Mouse (Mus musculus): ENCODE measurements around the gene Hivep2. TPM values are rescaled to one million over a fixed set of nuclear protein-coding genes. Genes with fewer than 3 reads are reported as not detected.

Gene Hivep2
- polyA plus RNA-seq, 1 experiment from 2014 or later: 6.0 TPM

DNA sequence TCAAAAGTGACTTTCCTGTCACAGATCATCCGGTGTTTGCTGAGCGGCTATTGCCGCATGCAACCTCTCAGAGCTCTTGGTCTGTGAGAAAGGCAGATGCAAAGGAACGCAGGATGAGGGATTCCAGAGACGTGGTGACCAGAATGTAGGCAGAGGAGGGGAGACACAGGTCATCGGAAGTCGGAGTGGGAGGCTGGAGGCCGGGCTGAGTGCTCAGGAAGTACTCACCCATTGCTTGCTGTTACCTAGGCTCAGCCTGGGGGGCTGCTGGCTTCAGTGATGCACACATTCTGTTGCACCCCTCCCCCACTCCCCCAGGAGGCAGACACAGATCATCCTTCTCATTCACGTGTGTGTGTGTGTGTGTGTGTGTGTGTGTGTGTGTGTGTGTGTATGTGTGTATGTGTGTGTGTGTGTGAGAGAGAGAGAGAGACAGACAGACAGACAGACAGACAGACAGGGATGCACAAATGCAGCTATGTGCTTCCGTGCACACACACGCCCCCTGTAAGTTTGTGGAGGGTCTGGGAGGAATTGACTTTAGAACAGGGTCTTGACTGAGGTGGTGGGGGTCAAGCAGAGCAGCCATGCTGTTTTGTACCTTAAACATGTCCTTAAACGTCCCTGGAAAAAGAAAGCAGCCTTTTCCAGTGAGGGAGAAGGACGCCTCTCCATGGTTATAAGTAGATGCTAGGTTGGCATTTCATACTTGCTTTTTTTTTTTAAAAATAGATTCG is 78.3 kb downstream of the Hivep2 start:
- Histone ChIP-seq H3K27ac (no peak overlapping the region), H3K9ac (no peak overlapping the region), H3K4me1 (no peaks in the 10 kb centered on the region; the same call in 1 of the 2 replicates), H3K27me3 (replicated peaks) (no peaks in the 10 kb centered on the region), H3K36me3 (no peaks in the 10 kb centered on the region), H3K4me2 (no peak overlapping the region), H3K4me3 (replicated peaks) (no peak overlapping the region), H3K9me3 (no peaks in the 10 kb centered on the region)
- WGBS: 54% methylated on average over 14 of the region's 14 CpGs
- ATAC-seq (ENCODE audit: insufficient read depth, low FRiP score, low read depth): no peak

DNA sequence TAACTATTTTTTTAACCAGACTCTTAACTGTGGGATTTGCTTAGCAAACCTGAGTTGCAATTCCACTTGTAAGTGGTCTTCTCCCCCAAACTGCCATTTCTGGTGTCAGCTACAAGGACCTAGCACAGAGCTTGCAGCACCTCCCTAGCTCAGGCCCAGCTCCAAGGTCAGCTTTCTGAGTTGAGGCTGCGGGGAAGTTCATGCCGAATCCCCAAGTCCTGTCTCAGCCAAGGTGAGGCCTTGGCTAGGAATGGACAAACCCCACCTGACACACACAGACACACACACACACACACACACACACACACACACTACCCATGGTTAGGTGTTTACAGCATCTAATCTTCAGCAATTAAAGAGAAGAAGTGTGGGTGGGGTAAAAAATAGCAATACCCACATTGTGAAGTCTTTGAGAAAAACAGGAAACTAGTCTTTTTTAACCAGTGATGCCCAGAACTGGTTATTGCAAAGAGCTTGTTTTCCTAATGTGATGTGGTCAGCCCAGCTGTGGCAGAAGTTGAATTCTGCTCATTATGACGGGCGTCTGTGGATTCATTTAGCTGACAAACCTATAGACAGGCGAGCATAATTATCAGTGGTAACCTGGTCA is 79.0 kb downstream of the Hivep2 start:
- no peaks in the 10 kb centered on the region; the same call in 1 of the 2 replicates for H3K4me1 ChIP-seq
- no peak overlapping the region for H3K4me2 ChIP-seq
- no peaks in the 10 kb centered on the region for H3K36me3 ChIP-seq
- no peaks in the 10 kb centered on the region for H3K9me3 ChIP-seq
- no peak overlapping the region for H3K27ac ChIP-seq
- no peak overlapping the region for H3K4me3 ChIP-seq (replicated peaks)
- H3K27me3 ChIP-seq (replicated peaks): no peaks in the 10 kb centered on the region
- H3K9ac ChIP-seq: no peak overlapping the region
- 76% methylated on average over 5 of the region's 5 CpGs for WGBS
- ATAC-seq (ENCODE audit: insufficient read depth, low FRiP score, low read depth): no peak

- Histone ChIP-seq H3K4me3 (replicated peaks) (no peak overlapping the region), H3K9ac (no peak overlapping the region), H3K36me3 (no peaks in the 10 kb centered on the region), H3K27ac (no peak overlapping the region), H3K4me2 (no peak overlapping the region), H3K27me3 (replicated peaks) (no peaks in the 10 kb centered on the region), H3K9me3 (no peaks in the 10 kb centered on the region), H3K4me1 (no peaks in the 10 kb centered on the region; the same call in 1 of the 2 replicates)
- WGBS: 52% methylated on average over 4 of the region's 4 CpGs
- no peak for ATAC-seq (ENCODE audit: insufficient read depth, low FRiP score, low read depth)
Observed at GRCm38 (mm10) chr10:14045745-14046144, 79.9 kb downstream of the Hivep2 start.

- ATAC-seq (ENCODE audit: insufficient read depth, low FRiP score, low read depth): no peak
- Histone ChIP-seq H3K4me2 (no peak overlapping the region), H3K36me3 (no peaks in the 10 kb centered on the region), H3K27me3 (replicated peaks) (no peaks in the 10 kb centered on the region), H3K9ac (no peak overlapping the region), H3K9me3 (no peaks in the 10 kb centered on the region), H3K4me1 (no peaks in the 10 kb centered on the region; the same call in 1 of the 2 replicates), H3K4me3 (replicated peaks) (no peak overlapping the region), H3K27ac (no peak overlapping the region)
- WGBS: 26% methylated on average over 4 of the region's 4 CpGs
Observed at GRCm38 (mm10) chr10:14046171-14046651, 80.3 kb downstream of the Hivep2 start.

- ATAC-seq (ENCODE audit: insufficient read depth, low FRiP score, low read depth): no peak
- Histone ChIP-seq H3K36me3 (no peaks in the 10 kb centered on the region), H3K27me3 (replicated peaks) (no peaks in the 10 kb centered on the region), H3K9me3 (no peaks in the 10 kb centered on the region), H3K4me3 (replicated peaks) (no peak overlapping the region), H3K4me2 (no peak overlapping the region), H3K27ac (no peak overlapping the region), H3K4me1 (no peaks in the 10 kb centered on the region; the same call in 1 of the 2 replicates), H3K9ac (no peak overlapping the region)
- WGBS: 65% methylated on average over 2 of the region's 2 CpGs
Observed at GRCm38 (mm10) chr10:14046935-14047334, 81.1 kb downstream of the Hivep2 start.

DNA sequence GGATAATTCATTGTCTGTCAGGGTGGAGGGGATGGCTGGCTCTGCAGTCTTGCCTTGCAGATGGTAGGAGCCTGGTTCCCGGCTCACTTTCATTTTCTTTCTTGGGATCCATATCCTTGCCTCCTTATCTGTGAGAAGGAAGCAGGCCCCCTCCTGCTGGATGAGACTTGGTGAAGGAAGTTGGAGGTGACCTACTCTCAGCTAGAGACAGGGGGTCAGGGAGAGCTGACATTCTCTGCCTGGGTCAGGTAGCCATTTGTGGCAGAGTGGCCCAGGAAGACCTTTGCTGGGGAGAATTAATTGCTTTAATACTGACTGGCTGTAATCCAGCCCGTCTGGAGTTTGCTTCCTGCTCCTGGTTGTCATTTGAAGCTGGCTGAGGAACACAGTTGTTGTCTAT is 81.8 kb downstream of the Hivep2 start:
- Histone ChIP-seq H3K4me1 (no peaks in the 10 kb centered on the region; the same call in 1 of the 2 replicates), H3K4me3 (replicated peaks) (no peak overlapping the region), H3K27me3 (replicated peaks) (no peaks in the 10 kb centered on the region), H3K4me2 (no peak overlapping the region), H3K27ac (no peak overlapping the region), H3K9ac (no peak overlapping the region), H3K9me3 (no peaks in the 10 kb centered on the region), H3K36me3 (no peaks in the 10 kb centered on the region)
- ATAC-seq (ENCODE audit: insufficient read depth, low FRiP score, low read depth): no peak
- WGBS: 40% methylated on average over 2 of the region's 2 CpGs

DNA sequence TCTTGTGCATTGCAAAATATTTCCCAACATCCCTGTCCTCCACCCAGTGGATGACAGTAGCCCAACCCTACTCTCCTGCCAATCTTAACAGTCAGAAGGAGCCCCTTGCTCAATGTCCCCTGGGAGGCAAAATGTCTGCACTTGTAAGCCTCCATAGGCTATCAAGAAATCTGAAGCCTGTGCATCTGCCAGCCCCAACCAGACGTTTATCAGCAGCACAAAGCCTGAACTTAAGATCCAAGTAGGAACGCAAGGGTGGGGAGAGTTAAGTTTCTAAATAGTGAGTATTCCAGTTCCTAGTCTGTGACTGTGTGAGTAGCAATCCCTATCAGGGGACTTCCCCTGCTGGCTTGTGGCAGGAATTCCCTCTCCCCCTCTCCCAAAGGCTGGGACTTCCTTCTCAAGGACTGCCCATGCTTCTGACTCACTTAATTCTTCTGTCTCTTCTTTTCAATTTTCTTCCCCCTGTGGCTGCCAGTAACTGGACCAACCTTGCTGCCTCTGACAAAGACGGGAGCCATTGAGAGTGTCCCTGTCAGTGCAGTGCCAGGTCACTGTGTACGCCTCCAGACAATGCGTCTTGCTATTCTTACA is 82.5 kb downstream of the Hivep2 start:
- Histone ChIP-seq H3K4me3 (replicated peaks) (no peak overlapping the region), H3K27me3 (replicated peaks) (no peaks in the 10 kb centered on the region), H3K9ac (no peak overlapping the region), H3K4me2 (no peak overlapping the region), H3K4me1 (no peaks in the 10 kb centered on the region; the same call in 1 of the 2 replicates), H3K36me3 (no peaks in the 10 kb centered on the region), H3K27ac (no peak overlapping the region), H3K9me3 (no peaks in the 10 kb centered on the region)
- WGBS: 41% methylated on average over 5 of the region's 5 CpGs
- no peak for ATAC-seq (ENCODE audit: insufficient read depth, low FRiP score, low read depth)

DNA sequence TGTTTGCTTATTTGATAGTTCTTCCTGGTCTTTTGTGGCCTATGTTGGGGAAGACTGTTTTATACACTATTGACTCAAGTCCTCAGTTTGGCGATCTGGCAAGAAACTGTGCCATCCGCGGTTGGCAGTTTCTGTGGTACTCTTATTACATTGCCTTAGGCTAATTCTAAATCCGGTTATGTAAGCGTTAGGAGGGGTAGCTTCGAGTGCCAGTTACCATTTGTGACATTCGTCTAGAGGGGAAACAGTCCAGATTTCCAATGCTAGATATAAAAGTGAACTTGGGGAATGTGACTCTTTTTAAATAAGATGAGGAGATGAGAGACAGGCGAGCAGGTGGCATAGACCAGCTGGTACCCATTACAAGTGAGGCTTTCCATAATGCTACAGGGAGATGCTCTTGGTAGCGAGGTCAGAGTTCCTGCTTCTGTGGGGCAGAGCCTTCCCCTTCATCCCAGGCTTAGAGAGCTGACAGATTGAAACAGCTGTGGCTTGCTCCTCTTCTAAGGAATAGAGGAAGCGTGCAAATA is 83.1 kb downstream of the Hivep2 start:
- H3K9ac ChIP-seq: no peak overlapping the region
- ATAC-seq (ENCODE audit: insufficient read depth, low FRiP score, low read depth): no peak
- no peak overlapping the region for H3K27ac ChIP-seq

DNA sequence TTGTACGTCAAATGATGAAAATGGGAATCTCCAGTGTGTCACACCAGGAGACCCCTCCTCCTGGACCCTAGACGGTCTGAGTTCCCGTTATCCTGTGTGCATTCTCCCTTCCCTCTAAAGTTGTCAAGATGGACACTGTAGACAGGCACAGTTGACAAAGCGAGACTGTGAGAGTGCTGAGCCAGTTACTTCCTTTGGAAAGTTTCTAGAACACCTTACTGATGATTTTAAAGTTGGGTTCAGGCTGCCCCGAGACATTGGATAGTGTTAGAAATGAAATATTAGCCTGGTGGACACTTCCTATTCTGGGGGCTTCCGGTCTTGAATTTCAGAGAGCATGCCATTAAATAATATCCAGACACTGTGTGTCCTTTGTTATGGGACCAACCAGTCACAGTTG is 83.8 kb downstream of the Hivep2 start:
- no peak overlapping the region for H3K4me3 ChIP-seq (replicated peaks)
- H3K9me3 ChIP-seq: no peaks in the 10 kb centered on the region
- no peak overlapping the region for H3K4me2 ChIP-seq
- no peak overlapping the region for H3K27ac ChIP-seq
- no peak overlapping the region for H3K9ac ChIP-seq
- no peaks in the 10 kb centered on the region for H3K27me3 ChIP-seq (replicated peaks)
- ATAC-seq (ENCODE audit: insufficient read depth, low FRiP score, low read depth): no peak
- H3K4me1 ChIP-seq: no peaks in the 10 kb centered on the region; the same call in 1 of the 2 replicates
- WGBS: 79% methylated on average over 6 of the region's 6 CpGs
- H3K36me3 ChIP-seq: no peaks in the 10 kb centered on the region

More for the DNA sequence above, 83.1 kb downstream of the Hivep2 start:
- no peak overlapping the region for H3K4me3 ChIP-seq (replicated peaks)
- 70% methylated on average over 10 of the region's 10 CpGs for WGBS
- no peaks in the 10 kb centered on the region for H3K9me3 ChIP-seq
- H3K27me3 ChIP-seq (replicated peaks): no peaks in the 10 kb centered on the region
- no peaks in the 10 kb centered on the region; the same call in 1 of the 2 replicates for H3K4me1 ChIP-seq
- H3K36me3 ChIP-seq: no peaks in the 10 kb centered on the region
- H3K4me2 ChIP-seq: no peak overlapping the region

- H3K36me3 ChIP-seq: no peaks in the 10 kb centered on the region
- H3K9me3 ChIP-seq: no peaks in the 10 kb centered on the region
- H3K27me3 ChIP-seq (replicated peaks): no peaks in the 10 kb centered on the region
- H3K4me1 ChIP-seq: no peaks in the 10 kb centered on the region; the same call in 1 of the 2 replicates
- no peak for ATAC-seq (ENCODE audit: insufficient read depth, low FRiP score, low read depth)
- no peak overlapping the region for H3K4me3 ChIP-seq (replicated peaks)
- H3K9ac ChIP-seq: no peak overlapping the region
- 86% methylated on average over 8 of the region's 8 CpGs for WGBS
- no peak overlapping the region for H3K4me2 ChIP-seq
- no peak overlapping the region for H3K27ac ChIP-seq
Observed at GRCm38 (mm10) chr10:14050586-14050985, 84.7 kb downstream of the Hivep2 start.

DNA sequence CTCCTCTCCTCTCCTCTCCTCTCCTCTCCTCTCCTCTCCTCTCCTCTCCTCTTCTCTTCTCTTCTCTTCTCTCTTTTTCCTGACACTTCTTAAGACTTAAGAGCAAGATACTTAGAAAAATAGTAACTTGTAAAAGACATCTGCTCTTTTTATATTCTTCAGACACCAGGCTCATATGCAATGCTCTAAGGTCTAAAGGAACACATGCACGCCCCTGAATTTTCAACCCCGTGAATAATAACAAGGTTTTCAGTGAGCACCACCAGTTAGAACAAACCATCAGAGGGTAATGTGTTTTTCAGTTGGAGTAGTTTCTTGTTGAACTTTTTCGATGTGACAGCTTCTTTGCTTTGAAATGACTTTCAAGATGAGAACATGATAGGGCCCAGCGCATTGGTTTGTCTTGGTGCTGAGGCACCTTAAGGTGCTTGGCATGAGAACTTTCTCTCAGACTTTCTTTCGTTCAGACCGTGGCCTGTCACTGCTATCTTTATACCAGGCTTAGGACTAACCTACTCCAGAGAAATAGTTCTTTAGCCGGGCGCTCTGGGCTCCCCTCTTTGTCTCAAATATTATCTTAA is 86.3 kb downstream of the Hivep2 start:
- no peaks in the 10 kb centered on the region for H3K36me3 ChIP-seq
- no peak overlapping the region for H3K4me2 ChIP-seq
- H3K4me1 ChIP-seq: peaks cover 12% of the 10 kb centered on the region
- no peak overlapping the region for H3K4me3 ChIP-seq (replicated peaks)
- no peak for ATAC-seq (ENCODE audit: insufficient read depth, low FRiP score, low read depth)
- H3K27me3 ChIP-seq (replicated peaks): no peaks in the 10 kb centered on the region
- H3K9me3 ChIP-seq: no peaks in the 10 kb centered on the region
- no peak overlapping the region for H3K9ac ChIP-seq
- H3K27ac ChIP-seq: no peak overlapping the region
- whole genome bisulfite sequencing: 90% methylated on average over 8 of the region's 8 CpGs

Data from stomach, embryonic 15.5 days (tissue).